Mouse (Mus musculus) right cerebral cortex, postnatal 10 days (tissue): ENCODE measurements around the gene Gtpbp10.

Experiments
- DNase-seq, 2 experiments: peaks; one replicate each; pipeline ENCODE4 v3.0.0; 2021; ENCODE audit warnings: low spot score in 2 of 2

Gtpbp10 gene

DNA sequence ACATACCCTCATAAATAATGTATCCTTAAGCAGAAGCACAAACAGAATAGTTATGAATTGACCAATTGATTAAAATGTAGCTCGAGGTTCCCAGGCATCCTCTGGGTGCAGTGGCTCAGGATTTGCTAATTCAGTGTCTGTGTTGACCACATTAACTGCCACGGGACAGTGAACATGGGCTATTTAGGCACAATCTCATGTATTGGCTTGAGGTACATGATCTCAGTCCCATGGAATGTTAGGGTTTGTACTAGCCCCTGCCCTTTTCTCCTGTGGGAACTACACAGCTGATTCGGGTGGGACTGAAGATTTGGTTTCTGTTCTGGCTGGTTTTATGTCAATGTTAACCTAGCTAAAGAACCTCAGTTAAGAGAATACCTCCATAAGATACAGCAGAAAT, 62.9 kb downstream of the Gtpbp10 start:
- no peak for DNase-seq

DNA sequence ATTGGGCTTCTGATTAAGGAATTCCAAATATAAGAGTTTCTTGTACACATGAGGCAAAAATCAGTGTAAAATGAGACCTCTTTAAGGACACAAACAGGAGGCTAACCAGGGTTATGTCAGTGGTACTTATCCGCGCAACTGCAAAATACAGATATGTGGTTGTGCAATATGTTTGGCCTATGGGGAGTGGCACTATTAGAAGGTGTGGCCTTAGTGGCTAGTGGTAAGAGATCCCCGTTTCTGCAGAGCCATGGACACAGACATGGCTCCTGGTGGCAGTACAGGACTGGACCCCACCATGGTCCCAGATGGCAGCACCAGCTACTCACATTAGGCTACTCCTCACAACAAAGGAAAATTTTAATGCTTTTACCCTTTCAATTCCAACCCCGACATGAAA, 64.3 kb downstream of the Gtpbp10 start:
- DNase-seq = no peak

DNA sequence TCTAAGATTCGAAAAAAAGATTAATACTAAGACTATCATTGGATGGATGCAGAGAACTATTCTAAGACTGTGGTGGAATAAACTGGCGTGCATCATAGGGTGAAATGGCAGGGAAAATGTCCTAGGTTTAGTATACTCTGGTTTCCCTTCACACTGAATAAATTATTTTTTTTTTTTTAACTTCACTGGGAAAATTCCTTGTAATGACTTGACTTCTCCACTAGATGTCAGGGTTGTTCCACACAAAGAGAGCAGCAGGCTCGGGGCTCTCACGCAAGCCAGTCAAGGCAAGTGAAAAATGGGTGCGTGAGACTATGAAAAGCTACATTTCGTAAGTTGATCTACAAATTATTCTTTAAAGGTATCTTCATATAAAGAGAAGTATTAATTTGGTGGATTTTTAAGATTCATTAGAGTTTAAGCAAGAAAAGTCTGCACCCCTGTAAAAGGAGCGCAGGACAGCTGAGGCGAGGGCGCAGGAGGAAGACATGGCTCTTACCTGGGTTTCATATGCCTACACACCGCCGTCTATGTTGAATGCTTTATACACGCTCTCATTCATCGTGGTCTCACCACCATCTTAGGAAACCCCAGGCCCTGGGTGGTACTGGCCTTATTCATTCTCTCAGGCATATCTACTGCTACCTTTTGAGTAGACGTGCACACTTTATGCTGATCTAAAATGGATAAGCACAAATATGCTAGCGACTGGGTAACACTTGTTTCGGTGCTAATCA, 64.9 kb downstream of the Gtpbp10 start:
- DNase-seq = peak in 1 of 2 experiments; percentile 50

DNA sequence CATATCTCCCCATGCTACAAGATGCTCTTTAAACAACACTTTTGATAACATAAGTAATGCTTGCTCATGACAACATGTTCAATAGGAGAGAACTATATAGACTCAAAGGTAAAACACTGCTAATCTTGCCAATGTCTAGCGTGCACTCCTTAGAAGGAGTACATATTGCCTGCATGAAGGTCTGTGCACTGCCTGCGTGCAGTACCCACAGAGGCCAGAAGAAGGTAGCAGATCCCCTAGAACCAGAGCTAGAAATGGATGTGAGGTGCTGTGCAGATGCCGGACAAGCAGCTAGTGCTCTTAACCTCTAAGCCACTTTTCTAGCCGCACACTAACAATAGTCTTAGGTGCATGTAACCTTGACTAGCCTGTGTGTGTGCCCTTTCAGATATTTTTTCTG, 67.2 kb downstream of the Gtpbp10 start:
- no peak for DNase-seq
